Mouse (Mus musculus): ENCODE results near the gene Colgalt2.

Colgalt2 gene

GRCm38 (mm10) chr1:152531498-152531897 is 131.9 kb downstream of the Colgalt2 start:
- DNase-seq (ENCODE audit: low read depth in 2 of 2, low spot score in 2 of 2): no peak

DNA sequence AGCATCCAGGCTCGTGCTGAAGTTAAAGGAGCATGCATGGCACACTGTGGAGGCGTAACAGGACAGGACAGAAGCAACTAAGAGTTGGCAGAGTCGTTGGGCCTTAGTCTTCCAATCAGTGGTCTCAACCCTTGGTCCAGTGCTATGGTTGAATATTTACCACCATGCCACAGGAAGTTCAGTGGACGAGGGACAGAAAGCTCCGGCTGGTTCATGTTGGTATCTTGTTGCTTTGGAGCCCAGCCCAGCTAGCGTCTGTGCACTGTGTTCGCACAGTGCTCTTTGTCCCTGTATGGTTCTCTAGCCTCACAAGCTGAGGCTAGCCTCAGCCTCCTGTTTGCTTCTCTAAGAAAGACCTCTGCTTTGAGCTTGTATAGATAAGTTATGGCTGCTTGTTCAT is 134.9 kb downstream of the Colgalt2 start:
- no peak for DNase-seq (ENCODE audit: low read depth in 2 of 2, low spot score in 2 of 2)

GRCm38 (mm10) chr1:152536416-152537018 is 136.9 kb downstream of the Colgalt2 start:
- no peak for DNase-seq (ENCODE audit: low read depth in 2 of 2, low spot score in 2 of 2)

DNA sequence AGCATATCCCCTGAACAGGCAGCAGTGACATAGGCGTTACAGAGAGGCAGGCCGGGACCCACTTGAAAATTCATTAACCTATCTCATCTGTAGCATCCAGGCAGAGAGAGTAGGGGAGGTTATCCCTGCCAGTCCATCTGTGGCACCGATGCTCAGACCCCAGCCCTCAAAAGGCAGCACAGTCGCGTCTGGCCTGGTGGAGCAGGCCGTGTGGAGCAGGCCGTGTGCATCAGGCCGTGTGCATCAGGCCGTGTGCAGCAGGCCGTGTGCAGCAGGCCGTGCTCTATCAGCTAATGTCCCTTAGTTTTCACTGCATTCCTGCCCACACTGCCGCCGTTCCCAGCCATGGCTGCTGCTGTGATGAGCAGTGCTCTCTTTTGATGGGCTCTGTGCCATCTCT is 137.6 kb downstream of the Colgalt2 start:
- no peak for DNase-seq (ENCODE audit: low read depth in 2 of 2, low spot score in 2 of 2)

- DNase-seq (ENCODE audit: low read depth in 2 of 2, low spot score in 2 of 2): no peak
Observed at GRCm38 (mm10) chr1:152538817-152539216, 139.2 kb downstream of the Colgalt2 start.

DNA sequence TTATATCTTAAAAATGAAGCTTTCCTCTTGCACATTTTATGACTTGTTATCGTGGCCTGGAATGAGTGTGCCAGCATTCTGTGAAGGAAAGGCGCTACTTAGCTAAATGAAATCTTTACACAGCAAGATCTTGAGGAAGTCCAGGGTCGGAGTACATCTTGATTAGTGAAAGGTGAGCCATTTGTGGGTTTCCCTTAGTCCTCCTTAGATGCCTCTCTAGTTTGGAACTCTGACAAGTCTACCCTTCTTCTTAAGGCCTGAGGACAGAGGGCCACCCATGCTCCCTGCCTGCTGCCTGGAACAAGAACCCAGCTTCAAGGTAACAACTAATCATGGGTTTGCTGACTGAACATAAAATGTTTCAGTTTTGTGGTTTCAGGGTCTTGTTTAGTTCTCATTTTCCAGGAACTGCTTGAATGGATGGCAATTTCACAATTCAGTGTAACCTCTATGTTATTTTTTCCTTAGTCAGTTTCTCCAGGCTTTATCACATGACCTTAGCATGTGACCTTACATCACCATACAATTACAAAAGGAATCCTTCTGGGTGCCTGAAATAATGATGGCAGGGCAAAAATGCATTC is 140.8 kb downstream of the Colgalt2 start:
- no peak for DNase-seq (ENCODE audit: low read depth in 2 of 2, low spot score in 2 of 2)

- no peak for DNase-seq (ENCODE audit: low read depth in 2 of 2, low spot score in 2 of 2)
Observed at GRCm38 (mm10) chr1:152542747-152543378, 143.2 kb downstream of the Colgalt2 start.

DNA sequence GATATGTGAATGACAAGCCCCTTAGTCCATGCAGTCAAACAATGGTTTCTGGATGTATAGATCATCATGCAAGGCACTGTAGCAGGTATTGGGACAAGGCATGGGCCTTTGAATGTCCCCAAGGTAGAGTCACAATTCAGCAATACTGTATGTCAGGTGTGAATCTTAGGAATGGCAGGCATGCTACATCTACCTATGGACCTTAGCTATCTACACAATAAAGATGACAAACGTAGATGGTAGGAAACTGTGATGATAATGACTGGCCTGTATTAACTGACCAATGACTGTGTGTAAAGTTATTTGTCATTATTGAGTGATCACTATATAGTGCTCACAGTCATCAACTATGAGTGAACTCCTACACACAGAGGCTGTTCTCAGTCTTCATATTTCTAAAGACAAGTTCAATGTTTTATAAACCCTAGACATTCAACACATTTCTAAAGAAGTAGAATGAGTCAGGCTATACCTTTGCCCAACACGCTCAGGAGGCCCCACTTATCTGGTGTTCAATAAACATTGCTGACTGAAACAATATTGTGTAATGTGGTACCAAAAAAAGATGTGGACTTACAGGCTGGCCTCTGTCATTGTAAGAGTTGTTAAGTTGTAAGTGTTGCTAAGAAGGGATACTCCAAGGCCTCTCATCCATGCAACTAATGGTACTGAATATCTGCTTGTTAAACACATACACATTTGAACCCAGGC is 144.0 kb downstream of the Colgalt2 start:
- no peak for DNase-seq (ENCODE audit: low read depth in 2 of 2, low spot score in 2 of 2)

DNA sequence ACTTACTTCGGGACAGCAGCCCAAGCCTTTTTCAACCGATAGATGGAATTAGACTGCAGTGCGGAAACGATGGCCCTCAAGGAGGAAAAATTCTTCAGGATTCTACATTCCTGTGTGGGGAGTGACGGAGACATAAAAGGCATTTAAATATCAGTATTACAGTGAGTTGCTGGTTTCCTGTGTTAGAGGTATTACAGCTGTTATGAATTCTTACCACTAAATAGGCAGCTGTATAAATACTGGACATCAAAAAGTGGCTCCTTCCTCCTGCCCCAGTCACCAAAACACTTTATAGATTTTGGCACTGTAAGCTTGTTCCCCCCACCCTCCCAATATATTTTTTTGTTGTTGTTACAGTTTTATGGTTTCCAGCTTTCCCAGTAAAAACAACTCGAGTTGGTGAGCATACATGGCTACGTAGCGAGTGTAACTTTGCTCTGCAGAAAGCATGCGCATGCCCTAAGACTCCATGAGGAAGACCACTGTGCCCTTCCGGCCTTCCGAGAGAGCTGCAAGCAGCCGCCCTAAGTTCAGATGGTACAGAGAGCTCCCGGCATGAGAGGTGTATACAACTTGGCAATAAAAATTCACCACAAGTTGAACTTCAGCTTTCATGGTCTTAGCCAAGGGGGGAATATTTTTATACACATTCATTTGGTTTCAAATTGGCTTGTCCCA is 149.6 kb downstream of the Colgalt2 start:
- DNase-seq (ENCODE audit: low read depth in 2 of 2, low spot score in 2 of 2): no peak

- no peak for DNase-seq (ENCODE audit: low read depth in 2 of 2, low spot score in 2 of 2)
Observed at GRCm38 (mm10) chr1:152550544-152550943, 150.9 kb downstream of the Colgalt2 start.

DNA sequence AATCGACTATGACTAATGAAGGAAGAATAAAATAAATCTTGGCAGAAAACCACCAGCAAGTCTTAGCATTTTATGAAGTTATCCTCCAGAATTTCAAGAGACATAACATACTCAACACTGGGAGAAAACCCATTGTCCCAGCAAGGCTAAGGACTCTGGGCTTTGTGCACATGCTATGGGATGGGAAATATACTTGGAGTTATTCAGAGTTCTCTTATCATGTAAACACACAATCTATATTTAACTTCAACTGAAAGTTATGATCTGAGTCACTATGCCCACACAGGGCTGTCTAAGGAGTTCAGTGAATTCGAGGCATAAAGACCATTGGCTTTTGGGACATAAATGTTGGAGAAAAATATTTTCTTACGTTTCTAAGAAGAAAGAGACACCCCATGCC is 151.3 kb downstream of the Colgalt2 start:
- no peak for DNase-seq (ENCODE audit: low read depth in 2 of 2, low spot score in 2 of 2)

GRCm38 (mm10) chr1:152553912-152554547 is 154.4 kb downstream of the Colgalt2 start:
- DNase-seq (ENCODE audit: low read depth in 2 of 2, low spot score in 2 of 2): no peak

- no peak for DNase-seq (ENCODE audit: low read depth in 2 of 2, low spot score in 2 of 2)
Observed at GRCm38 (mm10) chr1:152555944-152556573, 156.4 kb downstream of the Colgalt2 start.

DNA sequence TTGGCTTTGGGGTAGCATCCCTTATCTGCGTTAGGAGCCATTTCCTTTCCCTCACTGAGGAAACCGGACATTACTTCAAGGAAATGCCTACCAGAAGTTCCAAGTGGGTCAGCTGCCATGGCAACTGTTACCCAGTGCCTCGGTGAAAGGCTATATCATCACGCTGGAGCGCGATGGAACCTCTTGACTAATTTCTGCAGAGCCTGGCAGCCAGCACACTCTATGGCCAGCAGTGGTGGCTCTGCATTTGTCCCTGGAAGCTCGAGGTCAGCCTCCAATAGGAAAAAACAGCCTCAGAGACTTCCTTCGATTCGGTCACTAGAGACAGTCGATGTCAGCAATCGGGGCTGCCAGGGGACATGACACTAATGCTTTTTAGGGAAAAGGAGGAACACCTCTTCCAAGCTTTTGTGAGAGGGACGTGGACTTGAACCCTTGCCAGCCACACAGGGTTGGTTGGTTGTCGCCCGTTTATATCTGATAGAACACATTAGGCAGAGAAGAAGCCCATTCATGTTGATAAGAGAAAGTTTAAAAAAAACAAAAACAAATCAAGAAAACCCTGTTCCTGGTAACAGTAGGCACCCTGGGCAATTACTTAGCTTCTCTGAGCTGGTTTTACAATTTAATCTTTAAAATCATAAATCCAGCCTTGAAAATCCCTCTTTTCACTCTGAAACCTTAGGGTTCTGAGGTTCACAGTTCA is 157.1 kb downstream of the Colgalt2 start:
- no peak for DNase-seq (ENCODE audit: low read depth in 2 of 2, low spot score in 2 of 2)
